Mouse (Mus musculus) CH12.LX (cell line): ENCODE results near the gene Cep170b.

Source experiments
- CTCF ChIP-seq, 2 experiments: IDR thresholded peaks in 1 of 2; conservative IDR thresholded peaks in 1 of 2; 2 replicates each; pipeline ENCODE4 v1.5.1; 2011 to 2012; ENCODE audit warnings: low read depth in 2 of 2, low read length in 2 of 2, improper control_type of control experiment in 1 of 2, inconsistent platforms in 1 of 2, mild to moderate bottlenecking in 1 of 2, moderate library complexity in 1 of 2
- EP300 ChIP-seq: IDR thresholded peaks from 2 replicates; pipeline ENCODE4 v1.6.1; 2011; ENCODE audit warnings: low read length, improper control_type of control experiment
- GABPA ChIP-seq: IDR thresholded peaks from 2 replicates; pipeline ENCODE4 v1.6.1; 2012; ENCODE audit warnings: low read depth, low read length, improper control_type of control experiment, inconsistent platforms; ENCODE audit not compliant: insufficient replicate concordance
- JUND ChIP-seq: conservative IDR thresholded peaks from 2 replicates; pipeline ENCODE4 v1.6.1; 2011; ENCODE audit warnings: low read depth, low read length, improper control_type of control experiment
- KAT2A ChIP-seq: IDR thresholded peaks from 2 replicates; pipeline ENCODE4 v1.6.1; 2012; ENCODE audit warnings: low read length, improper control_type of control experiment, inconsistent platforms; ENCODE audit not compliant: insufficient replicate concordance
- MAFK ChIP-seq: IDR thresholded peaks from 2 replicates; pipeline ENCODE4 v1.6.1; 2011; ENCODE audit warnings: low read length, improper control_type of control experiment; ENCODE audit not compliant: insufficient replicate concordance
- MEF2A ChIP-seq: IDR thresholded peaks from 2 replicates; pipeline ENCODE4 v1.6.1; 2014; ENCODE audit warnings: low read depth, mild to moderate bottlenecking, inconsistent platforms, low read length, improper control_type of control experiment, borderline replicate concordance
- NELFE ChIP-seq: IDR thresholded peaks from 2 replicates; pipeline ENCODE4 v1.6.1; 2011; ENCODE audit warnings: low read depth, low read length, improper control_type of control experiment
- PAX5 ChIP-seq: IDR thresholded peaks from 2 replicates; pipeline ENCODE4 v1.6.1; 2012; ENCODE audit warnings: low read length, inconsistent platforms, mixed read lengths
- POLR2A ChIP-seq: IDR thresholded peaks from 2 replicates; pipeline ENCODE4 v1.6.1; 2011; ENCODE audit warnings: low read depth, mild to moderate bottlenecking, improper control_type of control experiment, low read length
- TCF12 ChIP-seq: IDR thresholded peaks from 2 replicates; pipeline ENCODE4 v1.6.1; 2014; ENCODE audit warnings: low read depth, mild to moderate bottlenecking, inconsistent platforms, low read length, improper control_type of control experiment
- UBTF ChIP-seq: IDR thresholded peaks from 2 replicates; pipeline ENCODE4 v1.6.1; 2012; ENCODE audit warnings: low read depth, mild to moderate bottlenecking, inconsistent platforms, low read length, improper control_type of control experiment, moderate library complexity
- USF2 ChIP-seq: conservative IDR thresholded peaks from 2 replicates; pipeline ENCODE4 v1.6.1; 2011; ENCODE audit warnings: low read depth, low read length, improper control_type of control experiment
- ZMIZ1 ChIP-seq: IDR thresholded peaks from 2 replicates; pipeline ENCODE4 v1.6.1; 2012; ENCODE audit warnings: low read depth, mild to moderate bottlenecking, inconsistent platforms, low read length, improper control_type of control experiment

DNA sequence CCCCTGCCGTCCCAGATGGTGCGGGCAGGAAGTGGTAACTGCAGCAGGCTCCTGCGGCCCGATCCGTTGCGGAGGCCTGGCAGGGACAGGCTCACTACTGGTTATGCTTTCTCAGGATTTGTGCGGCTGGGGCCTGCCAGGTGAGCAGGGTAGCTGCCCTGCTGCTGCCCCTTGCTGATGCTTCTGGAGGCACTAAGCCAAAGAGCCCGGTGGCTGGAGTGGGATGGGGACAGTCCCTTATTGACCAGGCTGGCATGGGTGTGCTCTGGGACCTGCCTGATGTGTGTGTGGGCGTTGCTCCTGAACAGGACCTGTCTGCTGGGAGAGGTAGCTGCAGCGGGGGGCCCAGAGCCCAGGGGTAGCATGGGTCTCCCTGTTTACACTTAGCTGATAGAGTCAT, 25.5 kb downstream of the Cep170b start:
- TF ChIP-seq CTCF (conservative IDR thresholded peaks at IDR 0.05 in 1 of 2, IDR thresholded peaks at IDR 0.05 in 1 of 2; ENCODE audit: low read depth in 2 of 2, low read length in 2 of 2) (no peak), MEF2A (no peak), POLR2A (no peak), KAT2A (no peak), MAFK (no peak), NELFE (no peak), TCF12 (no peak), JUND (no peak), GABPA (no peak), EP300 (no peak), ZMIZ1 (no peak), USF2 (no peak), PAX5 (no peak), UBTF (no peak)
